Mouse (Mus musculus) left cerebral cortex, adult 18-20 months (tissue): ENCODE data around the gene Gm10309. TPM values are rescaled to one million over a fixed set of nuclear protein-coding genes. Genes with fewer than 3 reads are reported as not detected.
"Not testable (repeated sequence)": the region's sequence is repeated elsewhere in the genome, so short reads cannot be mapped to it uniquely, and the experiment has no call there.

Source experiments
- DNase-seq, 2 experiments: peaks; one replicate each; pipeline ENCODE4 v3.0.0; 2021 to 2022; ENCODE audit warnings: low spot score in 2 of 2, mixed read lengths in 1 of 2
- total RNA-seq, 2 experiments: library from RNA; stranded (reverse); gene quantifications; 2 replicates each; pipeline ENCODE4 v1.2.3; 2021

The Gm10309 gene
- total RNA-seq, 2 experiments from 2014 or later, result not detected

DNA sequence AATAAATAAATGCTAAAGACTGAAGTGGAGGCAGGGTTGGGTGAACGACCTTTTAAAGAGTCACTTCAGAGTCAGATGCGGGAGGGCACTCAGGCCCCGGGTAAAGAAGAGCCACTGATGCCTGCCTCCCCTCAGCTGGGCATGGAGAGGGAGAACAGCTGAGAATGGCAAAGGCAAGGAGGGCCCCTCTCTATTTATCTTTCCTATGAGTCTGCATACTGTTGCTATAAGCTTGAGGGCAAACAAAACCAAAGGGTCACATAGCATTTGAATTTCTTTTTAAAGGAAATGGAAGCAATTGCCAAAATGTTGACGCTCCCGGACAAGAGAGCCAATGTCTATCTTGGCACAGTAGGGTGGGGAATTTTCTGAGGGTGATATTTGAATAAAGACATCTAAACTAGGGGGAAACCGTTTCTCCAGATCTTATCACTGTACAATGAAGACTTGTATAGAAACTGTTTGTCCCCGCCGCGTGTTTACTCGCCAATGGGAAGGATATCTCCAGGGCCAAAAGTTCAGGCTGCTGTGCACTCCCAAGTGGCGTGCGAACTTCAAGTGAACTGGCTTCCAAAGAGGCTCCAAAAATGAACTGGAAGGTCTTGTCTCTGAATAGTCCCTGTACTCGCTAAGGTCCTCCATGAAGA is 10.1 kb upstream of the Gm10309 start:
- no peak for DNase-seq

DNA sequence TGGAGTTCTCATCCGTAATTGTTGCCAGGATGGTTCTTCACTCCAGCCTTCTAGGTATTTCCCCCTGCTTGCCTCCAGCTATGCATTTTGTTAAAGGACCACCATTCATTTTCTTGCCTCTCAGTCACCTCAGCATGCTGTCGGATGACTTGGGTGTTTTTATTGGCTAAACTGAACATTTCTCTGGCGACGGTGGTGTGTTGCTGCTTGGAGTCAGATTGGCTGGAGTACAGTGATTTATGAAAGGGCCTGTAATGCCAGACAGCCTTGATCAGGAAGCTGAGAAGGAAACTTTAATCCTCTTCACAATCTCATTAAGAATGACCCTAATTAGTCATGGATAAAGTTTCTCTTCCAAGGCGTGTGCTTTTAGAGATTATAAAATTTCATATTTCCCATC is 4.8 kb upstream of the Gm10309 start:
- no peak for DNase-seq

DNA sequence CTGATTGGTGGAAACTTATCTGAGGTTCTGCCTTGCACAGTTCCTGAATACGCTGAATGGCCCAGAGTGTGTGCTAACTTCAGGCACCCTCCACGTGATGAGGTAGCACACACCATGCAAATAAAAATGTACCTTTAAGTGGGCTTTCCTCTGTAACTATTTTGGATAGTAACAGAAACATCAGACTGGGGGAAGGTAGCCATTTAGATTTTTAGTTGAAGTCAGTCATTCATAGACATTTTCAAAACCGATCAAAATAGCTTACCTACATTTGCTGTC is 3.1 kb upstream of the Gm10309 start:
- DNase-seq, result no peak

DNA sequence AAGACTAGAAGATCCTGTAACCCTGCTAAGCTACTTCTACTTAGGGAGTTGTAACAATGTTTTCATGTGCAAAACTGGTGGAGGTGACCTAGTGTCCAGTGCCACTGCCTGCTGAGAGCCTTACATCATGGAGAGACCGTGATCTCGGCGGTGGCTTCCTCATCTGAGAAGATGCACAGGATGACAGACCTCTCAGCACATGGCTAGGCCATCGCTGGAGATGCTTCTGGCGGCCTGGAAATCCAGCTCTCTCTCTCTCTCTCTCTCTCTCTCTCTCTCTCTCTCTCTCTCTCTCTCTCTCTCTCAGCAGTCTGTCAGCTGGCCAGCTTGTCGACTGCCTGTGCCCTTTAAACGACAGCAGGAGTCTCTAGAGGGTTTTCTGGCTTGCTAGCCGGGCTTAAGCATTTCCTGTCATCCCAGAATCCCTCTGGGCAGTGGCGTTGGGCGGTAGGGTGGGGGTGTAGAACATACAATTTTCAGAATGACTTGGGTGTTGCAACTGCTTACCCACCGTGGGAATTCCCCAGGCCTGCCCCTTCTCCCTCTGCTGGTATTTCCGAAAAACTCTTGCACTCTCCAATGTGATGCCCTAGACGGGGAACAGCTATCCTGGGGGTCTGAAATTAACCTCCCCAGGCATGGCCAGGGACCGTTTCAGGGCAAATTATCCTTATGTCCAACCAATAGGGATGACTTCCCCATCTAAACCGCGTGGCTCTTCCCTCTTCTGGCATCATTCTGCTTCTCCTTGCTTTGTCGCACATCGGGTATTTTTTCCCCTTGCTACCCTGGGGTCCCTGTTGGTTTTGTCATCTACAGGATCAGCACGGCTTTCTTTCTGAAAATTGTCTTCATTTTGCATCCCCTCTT is 2.5 kb upstream of the Gm10309 start:
- DNase-seq, result no peak

DNA sequence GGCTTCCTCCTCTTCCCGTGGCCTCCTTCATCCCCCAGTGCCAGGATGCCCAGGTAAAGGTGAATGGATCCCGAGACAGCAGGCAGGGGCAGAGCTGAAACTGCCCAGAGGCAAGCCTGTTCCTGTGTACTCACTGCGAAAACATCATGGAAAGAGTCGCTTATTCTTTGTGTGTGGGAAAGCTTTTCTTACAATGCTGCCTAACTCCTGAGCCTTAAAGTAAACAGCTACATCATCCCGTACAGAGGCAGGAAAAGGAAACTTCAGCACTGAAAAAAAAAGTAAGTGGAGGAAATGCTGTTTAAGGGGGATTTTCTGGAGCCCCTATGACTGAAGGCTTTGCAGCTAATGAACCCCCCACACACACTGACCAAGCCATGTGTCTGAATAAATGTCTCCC is 1.8 kb upstream of the Gm10309 start:
- no peak for DNase-seq

DNA sequence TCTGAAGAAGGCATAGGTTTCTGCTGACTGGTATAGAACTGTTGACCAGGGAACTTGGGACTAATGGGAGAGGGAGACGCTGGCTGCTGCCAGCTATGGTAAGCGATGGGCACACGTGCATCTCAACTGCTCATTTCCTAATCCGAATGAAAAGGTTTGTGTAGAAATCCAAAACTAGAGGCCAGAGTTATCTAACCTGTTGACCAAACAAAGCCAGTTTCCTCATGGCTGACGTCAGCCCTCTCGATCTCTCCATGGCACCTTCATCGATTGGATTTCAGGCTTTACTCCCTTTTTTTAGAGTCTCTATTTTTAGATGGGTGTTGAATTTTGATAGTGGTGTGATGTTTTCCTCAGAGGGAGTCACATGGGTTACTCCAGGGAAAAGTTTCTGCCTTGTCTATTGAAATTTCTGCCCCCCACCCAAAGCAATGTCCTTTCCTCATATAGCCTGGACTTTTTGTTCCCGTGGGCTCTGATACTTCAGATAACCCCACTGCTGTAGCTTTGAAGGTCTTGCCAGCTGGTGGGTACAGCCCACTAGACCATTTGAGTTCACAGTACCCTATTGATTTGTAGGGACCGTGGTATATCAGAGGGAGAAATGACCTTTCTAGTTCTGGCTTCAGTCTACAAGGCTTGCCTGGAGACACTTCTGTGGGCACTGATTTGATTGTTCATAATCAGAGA is 1.7 kb downstream of the Gm10309 start:
- no peak for DNase-seq

DNA sequence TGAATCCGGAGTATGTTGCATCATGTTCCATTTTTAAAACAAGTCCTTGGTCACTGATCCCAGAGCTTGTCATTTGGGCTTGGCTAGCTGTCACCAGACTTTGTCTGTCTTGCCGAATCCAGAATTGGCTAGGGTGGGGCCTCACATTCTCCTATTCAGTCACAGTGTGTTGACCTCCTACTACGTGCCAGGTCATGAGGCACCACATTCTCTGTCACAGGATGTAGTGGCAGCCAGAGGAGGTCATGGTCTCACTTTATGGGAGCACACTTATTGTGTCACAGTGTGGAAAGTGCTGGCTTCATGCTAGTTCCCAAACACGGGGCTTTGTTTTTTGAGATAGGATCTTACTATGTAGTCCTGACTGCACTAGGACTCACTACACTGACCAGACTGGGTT is 3.6 kb downstream of the Gm10309 start:
- no peak for DNase-seq

DNA sequence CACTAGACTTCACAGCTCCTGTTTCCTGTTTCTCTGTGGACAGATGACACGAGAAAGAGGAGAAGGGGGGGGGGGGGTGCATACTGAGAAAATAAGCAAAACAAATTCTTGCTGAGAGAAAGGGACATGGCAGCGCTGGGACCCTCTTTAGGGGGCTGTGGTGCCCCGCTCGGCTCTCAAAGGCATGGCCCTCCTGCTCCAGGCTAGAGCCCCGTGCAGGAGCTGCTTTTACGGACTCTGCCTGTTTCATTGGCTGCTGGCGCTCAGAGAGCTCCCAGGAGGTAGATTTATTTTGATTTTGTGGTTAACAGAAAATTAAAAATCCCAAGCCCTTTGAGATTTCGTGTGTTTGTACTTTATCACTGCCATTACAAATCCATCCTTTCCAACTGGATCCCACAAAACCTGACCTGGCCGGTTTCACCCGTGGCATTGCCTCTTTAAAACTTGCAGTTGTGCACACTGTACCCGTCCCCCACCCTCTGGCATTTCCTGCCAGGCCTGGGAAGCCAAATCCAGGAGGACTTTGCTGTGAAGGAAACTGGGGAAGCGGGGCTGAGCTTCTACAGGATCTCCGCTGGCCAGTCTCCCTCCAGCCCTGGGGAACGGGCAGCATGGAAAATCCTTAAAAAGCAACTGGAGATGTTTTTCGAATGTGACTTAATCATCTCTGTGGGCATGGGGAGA is 5.5 kb downstream of the Gm10309 start:
- DNase-seq, result no peak

DNA sequence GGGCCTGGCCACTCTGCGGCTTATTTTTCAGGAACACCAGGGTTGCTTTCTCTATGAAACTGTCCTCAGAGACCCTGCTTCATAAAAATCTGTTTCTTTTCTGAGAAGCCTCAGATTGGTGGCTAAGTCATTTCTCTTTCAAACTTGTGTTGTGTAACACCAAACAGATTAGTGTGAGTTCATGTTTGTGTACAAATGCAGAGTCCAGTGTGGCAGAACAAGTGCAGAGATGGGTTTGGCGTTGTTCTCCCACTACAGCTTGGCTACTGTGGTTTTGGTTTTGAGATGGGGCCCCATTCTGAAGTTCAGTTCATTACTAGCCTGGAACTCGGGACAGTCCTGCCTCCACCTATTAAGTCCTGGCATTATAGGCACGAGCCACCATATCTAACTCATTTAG is 7.7 kb downstream of the Gm10309 start:
- DNase-seq, result no peak

DNA sequence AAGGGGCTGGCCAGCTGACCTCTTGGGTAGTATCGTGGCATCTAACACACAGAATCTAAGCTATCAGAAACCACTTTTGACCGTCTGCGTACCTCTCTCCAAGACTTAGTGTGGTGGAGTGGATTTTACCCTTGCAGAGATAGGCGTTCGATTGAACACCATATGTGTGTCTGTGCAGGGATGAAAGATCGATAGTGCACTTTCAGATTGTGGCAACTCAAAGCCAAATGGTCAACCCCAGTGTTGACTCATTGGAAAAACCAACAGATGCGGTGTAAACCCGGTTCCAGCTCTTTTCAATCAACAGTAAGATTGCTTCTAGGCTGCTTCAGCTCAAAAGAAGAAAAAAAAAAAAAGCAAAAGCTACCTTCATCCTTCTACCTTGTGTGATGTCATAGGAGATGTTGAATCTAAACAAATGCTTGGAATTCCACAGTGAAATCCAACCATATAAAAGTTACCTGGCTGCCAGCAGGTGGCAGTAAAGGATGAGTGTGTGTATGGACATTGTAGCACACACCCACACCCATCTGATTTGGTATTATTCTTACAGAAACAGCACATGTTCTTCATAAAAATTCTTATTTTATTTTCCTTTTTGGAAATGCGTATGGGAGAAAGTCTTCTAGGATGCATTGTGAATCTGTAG is 8.8 kb downstream of the Gm10309 start:
- peak; percentile 53 to 61 for DNase-seq

DNA sequence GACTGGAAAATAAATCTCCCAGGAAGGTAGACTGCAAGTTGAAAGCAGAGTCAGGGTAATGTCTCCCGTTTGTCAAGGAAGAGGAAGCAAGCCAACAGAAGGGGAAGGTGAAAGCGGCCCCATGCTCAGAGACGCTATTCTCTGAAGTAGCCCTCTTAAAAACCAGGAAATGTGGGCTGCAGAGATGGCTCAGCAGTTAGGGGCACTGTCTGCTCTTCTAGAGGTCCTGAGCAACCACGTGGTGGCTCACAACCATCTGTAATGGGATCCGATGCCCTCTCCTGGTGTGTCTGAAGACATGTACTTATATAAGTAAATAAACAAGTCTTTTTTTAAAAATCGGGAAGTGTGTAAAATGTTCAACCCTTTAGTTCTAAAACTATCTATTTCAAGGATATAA is 10.1 kb downstream of the Gm10309 start:
- DNase-seq, result no peak

DNA sequence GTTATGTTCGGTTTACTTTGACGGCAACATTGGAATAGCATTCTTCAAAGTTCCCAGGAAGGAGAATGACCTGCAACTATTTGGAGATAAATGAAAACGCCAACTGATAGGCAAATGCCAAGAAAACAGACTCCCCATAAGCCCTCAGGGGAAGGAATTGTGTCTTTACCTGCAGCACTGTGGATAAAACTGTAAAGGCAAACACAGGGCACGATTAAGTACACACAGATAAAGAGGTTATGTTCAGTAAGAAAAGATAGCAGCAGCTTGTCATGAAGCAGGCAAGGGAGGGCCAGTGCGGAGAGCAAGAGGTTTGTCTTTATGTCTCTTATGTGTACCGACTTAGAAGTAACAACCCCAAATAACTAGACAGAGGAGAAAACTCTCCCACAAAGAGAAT is 10.5 kb downstream of the Gm10309 start:
- DNase-seq, result no peak

DNA sequence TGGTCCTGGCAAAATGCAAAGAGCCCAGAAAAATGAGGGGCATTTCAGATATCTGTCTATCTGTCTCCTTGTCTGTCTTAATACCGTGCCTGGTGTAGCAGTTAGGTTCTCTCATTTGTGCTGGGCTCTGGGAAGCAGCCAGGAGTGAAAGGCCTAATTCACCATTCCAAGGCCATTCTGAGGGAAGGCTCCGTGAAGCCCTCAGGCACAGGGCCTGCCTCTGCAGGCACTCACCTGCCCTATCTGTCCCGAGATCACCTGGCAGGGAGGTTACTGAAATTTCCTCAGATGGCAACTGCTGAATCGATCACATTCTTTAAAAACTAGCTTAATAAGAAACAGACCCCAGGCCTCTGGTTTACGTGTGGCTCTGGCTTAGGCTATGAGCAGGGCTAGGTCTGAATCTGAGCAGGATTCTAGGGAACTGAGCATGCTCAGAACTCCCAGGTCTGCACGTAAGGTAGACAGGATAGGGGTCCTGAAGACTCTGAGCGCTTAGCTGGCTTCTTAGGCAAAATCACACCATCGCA is 11.1 kb downstream of the Gm10309 start:
- DNase-seq, result no peak

DNA sequence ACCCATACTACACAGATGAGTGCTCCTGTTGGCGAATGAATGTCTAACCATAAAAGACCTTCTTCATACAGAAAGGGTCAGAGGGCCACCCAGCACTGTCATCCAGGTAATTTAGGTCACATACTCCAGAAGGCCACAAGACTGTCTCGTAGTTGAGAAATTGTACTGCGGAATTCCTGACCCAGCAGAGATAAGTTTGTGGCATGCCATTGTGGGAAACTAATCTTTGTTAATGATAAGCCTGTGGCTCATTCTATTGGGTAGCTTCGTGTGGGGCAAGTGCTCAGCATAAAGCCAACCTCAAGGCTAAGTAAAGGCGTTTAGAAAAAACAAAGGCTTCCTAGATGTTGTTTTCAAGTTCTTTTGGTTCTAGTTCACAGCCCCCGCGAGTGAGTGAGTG is 12.7 kb downstream of the Gm10309 start:
- no peak for DNase-seq

DNA sequence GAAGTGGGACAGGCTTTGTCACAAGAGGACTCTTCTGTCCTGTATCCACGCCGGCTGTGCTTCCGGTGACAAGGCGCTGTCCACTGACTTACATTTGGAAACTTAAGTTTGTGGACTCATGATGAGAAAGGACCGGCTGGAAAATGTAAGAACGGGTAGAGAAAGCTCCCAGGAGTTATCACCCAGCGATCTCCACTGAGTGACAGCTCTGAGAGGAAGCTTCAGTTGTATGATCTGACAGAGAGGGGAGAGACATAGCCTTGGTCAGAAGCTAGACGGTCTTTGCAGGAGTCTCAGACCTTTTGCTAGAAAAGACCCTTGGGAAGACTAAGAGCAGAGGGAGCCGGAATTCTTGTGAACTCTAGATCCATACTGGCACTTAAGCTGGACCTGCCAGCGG is 15.2 kb downstream of the Gm10309 start:
- no peak for DNase-seq

DNA sequence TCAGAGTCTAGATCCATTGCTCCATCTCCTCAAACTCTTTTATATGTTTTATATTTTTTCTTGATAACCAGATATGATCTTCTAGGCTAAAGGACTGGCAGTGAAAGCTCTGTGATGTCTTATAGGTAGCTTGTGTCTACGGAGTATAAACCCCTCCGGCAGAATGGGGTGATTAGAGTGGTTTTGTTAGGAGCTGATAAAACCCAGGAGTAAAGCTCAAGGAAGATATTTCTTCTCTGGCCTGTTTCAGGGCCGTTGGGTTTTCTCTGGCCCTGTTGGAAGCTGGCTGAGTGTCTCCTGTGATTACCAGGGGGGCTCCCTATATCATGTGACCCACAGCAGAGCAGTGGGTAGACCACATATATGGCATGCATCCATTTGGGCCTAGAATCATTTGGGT is 17.6 kb downstream of the Gm10309 start:
- no peak for DNase-seq

DNA sequence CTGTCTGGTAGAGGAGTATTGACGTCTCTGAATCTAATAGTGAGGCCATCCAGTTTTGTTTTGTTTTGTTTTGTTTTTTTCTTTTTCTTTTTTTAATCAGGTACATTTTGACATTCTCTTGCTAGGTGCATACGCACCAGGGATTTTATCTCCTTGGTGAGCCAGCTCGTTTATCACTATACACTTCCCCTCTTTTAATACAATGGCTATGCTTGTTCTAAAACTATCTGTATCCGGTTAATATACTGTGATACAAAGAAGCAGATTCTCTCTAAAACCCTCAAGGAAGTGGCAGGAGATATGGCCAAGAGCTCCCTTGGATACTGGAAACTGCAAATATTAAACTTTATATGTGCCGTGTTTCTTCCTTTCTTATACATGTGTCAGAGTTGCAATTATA is 18.4 kb downstream of the Gm10309 start:
- DNase-seq, result no peak

DNA sequence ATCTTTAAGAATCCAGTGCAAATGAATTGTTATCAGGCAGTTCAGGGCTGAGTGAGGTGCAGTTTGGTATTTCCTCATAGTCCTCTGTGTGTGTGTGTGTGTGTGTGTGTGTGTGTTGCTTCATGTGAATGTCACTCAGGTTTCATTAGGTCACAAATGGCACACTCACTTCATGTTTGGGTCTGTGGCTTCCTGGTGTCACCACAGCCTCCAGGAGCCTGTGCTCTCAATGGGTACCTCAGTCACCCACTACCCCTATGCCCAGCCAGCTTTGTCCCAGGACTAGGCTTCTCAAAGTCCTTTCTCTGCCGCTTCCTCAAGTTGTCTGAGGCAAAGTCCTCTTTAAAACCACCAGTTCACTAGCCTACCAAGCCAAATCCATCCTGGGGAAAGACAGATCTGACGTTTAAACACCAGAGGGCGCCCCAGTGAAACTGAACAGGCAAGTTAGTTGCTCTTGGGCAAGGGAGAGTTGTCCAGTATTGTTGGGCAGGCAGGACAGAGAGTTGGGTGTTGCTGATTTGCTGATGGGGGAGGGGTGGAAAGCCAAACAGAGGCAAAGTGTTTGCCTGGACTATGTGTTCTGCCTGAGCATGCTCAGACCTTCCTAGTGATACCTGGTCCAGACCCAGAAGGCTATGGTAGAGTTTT is 20.8 kb downstream of the Gm10309 start:
- peak; percentile 76 to 83 for DNase-seq

DNA sequence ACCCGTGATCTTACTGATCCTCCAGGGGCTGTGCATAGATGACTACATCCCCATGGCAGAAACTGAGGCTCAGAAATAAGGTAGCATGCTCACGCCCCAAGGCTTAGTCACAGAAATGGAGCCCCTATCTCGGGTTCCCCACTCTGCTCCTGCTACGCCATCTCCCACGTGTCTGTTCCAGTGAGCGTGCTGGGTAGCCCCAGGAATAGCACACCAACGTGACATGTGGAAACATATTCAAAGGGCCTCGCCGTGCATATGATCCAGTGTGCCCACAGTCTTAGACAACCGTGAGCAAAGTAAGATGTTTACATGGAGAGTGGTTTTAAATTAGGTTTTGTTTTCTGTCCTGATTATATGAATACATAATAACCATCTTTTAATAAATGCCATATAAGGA is 22.4 kb downstream of the Gm10309 start:
- peak in 1 of 2 experiments; percentile 36 for DNase-seq

DNA sequence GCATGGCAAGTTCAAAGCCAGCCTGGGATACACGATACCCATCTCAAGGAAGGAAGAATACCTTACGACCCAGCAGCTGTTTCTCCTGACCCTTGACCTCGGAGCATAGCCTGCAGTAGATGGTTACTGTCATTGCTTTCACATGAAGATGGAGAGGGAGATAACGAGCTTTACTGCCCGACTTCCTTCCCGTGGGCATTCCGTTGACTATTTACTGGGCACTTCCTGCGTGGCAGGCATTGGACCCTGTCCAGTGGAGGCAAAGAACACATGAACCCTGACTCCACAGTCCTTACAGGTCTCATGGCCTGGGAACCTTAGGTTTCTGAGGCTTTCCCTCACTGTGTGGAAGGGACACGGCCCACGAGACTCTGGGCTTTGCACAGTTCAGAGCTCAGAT is 25.6 kb downstream of the Gm10309 start:
- DNase-seq, result no peak

DNA sequence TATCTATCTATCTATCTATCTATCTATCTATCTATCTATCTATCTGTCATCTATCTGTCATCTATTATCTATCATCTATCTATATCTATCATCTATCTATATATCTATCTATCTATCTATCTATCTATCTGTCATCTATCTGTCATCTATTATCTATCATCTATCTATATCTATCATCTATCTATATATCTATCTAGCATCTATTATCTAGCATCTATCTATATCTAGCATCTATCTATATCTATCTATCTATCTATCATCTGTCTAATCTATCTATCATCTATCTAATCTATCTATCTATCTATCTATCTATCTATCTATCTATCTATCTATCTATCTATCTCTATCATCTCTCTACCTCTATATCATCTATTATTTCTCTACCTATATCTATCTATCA is 27.6 kb downstream of the Gm10309 start:
- DNase-seq, result not testable (repeated sequence)
